Mouse (Mus musculus): ENCODE results near the gene Tmx2.
"Not testable (repeated sequence)": the region's sequence is repeated elsewhere in the genome, so short reads cannot be mapped to it uniquely, and the experiment has no call there.

The Tmx2 gene

GRCm38 (mm10) chr2:84679016-84679415 lies at the start of gene Tmx2:
Tmx2 (minus strand) TSS chr2:84679140.
- DNase-seq = no peak

DNA sequence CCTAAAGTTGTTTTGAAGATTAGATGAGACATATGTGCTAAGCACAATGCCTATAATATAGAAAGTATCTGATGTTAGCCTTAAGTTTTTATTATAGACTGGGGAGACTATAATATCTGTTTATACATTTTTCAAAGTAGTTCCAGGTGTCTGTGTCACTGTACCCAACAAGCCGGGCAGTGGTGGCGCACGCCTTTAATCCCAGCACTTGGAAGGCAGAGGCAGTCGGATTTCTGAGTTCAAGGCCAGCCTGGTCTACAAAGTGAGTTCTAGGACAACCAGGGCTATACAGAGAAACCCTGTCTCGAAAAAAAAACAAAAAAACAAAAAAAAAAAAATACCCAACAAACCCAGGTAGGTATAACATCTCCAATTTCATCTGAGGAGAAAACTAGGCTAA lies 49.3 kb upstream of the Tmx2 start:
- DNase-seq = not testable (repeated sequence)

DNA sequence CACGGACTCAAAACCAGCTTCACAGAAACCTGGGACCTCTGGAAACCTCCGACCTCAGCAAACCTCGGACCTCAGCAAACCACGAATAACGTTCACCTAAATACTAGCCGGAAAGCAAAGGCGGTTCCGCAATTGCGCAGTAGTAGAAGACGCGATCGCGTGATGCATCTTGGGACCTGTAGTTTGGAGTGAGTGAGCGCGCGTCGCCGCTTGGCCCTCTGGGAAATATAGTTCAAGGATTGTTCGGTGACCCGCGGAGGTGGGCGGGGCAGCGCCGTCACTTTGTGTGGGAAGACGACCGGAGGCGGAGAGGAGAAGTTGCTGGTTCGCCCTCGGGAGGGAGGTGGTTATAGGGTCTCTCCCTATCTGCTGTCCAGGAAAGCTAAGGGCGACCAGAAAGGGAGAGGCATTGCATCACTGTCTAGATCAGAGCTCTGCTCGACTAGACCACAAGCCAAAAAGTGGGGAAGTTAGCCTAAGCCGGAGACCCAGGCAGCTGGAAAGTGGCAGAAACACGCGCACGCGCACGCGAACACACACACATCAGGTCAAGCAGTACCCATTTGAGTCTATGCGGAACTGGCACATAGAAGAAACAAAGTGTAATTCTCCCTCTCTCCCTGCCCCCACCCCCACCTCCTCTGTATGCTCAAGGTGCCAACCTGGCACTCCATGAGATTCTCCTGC lies 48.4 kb upstream of the Tmx2 start, which contains the start of gene Clp1:
Gene Clp1 (minus strand): TSS at position 179 of the 687 bp plus-strand sequence.
- DNase-seq = peak; percentile 94 to 96

DNA sequence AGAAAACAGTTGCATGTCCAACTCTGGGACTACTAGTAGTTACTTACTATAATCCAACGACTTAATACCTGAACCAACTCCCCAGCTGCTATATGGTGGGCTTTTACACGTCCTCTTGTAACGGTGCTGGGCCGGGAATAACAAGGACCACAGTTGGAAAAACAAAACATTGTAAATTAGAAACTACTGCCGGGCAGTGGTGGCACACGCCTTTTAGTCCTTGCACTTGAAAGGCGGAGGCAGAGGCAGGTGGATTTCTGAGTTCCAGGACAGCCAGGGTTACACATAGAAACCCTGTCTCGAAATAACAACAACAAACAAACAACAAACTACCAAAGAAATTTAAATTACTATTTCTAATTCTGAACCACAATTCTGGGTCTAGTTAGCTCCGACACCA lies 47.8 kb upstream of the Tmx2 start:
- no peak for DNase-seq

DNA sequence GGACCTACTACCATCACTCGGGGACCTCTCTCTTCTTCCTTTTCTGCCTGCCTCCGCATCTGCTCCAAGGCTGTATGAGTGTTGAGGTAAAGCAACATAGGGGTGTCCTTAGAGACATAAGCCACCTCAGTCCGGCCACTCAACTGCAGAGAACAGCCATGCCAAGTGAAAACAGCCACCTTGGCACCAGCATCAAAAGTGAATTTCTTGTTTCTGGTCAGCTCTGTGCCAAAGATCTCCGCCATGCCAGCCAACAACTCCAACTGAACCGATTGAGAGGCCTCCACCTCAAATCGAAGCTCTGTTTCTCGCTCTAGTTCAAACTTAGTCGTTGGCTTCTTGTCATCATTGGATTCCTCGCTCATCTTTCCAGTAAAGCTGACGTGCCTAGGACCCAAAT lies 46.8 kb upstream of the Tmx2 start:
- DNase-seq = no peak

- no peak for DNase-seq
Observed at GRCm38 (mm10) chr2:84723856-84724255, 44.9 kb upstream of the Tmx2 start.

GRCm38 (mm10) chr2:84721182-84721581 lies 42.2 kb upstream of the Tmx2 start:
- no peak for DNase-seq

GRCm38 (mm10) chr2:84720718-84721117 lies 41.8 kb upstream of the Tmx2 start:
- no peak for DNase-seq

- no peak for DNase-seq
Observed at GRCm38 (mm10) chr2:84717357-84717756, 38.4 kb upstream of the Tmx2 start.

DNA sequence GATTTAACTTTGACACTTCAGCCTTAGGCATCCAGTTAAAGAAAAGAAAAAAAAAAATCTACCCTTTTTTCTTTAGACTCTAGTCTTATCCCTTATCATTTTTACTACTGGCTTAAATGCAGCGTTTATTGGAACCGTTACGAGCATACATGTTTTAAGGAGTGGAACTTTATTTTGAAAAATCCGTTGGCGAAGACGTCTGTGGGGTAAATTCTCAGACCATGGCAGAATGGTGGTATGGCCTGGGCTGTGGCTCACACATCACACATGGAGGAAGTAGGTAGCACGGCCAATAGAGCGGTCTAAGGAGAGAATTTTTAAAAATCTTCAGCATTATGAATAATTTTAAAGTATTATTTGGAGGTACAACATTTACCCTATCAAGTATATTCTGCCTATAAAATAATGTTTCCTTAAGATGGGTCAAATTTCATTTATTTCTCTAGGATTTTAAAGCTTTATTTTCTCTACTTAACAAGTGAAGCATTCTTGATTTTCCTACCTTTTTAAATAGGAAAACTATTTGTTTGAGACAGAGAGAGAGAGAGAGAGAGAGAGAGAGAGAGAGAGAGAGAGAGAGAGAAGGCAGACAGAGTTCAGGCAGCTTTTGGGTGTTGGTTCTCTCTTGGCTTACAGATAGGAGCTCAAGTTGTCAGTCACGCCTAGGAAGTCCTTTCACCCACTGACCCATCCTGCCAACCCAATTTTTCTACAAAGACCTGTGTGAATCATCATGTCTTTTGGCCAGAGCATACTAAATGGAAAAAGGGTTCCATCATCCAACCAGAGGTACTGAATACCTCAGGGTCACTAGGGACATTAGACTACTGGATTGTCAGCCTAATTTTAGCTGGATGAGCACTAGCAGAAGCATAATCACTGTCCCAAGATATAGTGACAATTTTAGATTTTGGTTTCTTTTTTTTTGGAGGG lies 37.7 kb upstream of the Tmx2 start:
- no peak for DNase-seq

- peak; percentile 51 to 59 for DNase-seq
Observed at GRCm38 (mm10) chr2:84715562-84716361, 36.8 kb upstream of the Tmx2 start.

- peak; percentile 98 for DNase-seq
Observed at GRCm38 (mm10) chr2:84714811-84715561, 36.0 kb upstream of the Tmx2 start, which contains the start of gene Zdhhc5. Zdhhc5 (minus strand) TSS chr2:84715180.

DNA sequence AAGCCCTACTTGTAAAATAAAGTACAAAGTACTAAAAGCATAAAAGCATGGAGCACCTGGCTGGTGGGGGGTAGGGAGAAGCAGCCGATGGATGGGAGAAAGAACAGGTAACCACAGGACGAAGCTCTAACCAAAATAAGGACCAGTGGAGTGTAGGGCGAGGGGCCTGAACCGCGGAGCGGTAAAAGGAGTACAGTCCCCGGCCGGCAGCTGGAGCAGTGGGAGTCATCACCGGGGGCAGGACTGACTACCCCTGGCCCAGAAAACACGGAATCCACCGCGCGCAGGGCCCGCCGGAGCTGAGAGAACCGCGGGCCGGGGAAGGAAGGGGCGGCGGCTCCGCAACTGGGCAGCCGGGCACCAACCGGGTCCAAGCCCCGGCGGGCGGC lies 35.5 kb upstream of the Tmx2 start:
- no peak for DNase-seq

- no peak for DNase-seq
Observed at GRCm38 (mm10) chr2:84711898-84712297, 33.0 kb upstream of the Tmx2 start.

DNA sequence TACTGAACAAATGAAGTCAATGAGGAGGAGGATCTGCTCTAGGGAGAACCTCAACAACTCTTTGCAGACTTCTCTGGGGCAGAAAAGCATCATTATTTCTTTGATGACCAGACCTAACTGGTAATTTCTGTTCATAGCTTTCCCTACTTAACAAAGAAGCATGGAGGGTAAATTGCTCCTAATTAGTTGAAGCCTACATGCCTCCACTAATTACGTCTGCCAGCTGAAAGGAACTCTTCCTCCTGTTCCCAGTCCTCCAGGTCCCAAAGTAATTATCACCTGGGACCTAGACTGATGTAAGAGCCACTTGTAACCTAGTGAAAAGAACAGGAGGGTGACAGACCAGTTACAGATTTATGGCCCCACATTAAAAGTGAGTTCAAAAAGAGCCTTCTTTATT lies 28.6 kb upstream of the Tmx2 start:
- no peak for DNase-seq

GRCm38 (mm10) chr2:84705295-84705694 lies 26.4 kb upstream of the Tmx2 start:
- no peak for DNase-seq

DNA sequence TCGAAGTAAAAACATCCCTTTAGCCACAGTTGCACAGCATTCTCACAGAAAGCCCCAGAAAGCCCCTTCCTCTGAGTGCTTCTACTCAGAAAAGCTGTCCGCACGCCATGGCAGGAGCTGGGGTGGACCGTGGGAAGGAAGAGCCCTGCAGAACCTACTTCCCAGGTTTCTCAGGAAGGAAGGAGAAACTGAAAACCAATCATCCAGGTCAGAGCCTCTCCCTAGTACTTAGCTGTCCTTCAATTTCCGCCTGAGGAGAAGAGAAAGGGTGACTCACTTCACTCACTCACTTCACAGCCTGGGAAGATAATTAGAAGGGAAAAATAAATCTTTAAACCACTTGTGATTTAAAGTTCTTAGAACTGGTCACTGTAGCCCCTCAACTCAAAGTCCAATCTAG lies 25.4 kb upstream of the Tmx2 start:
- no peak for DNase-seq

- no peak for DNase-seq
Observed at GRCm38 (mm10) chr2:84703497-84703896, 24.6 kb upstream of the Tmx2 start.

DNA sequence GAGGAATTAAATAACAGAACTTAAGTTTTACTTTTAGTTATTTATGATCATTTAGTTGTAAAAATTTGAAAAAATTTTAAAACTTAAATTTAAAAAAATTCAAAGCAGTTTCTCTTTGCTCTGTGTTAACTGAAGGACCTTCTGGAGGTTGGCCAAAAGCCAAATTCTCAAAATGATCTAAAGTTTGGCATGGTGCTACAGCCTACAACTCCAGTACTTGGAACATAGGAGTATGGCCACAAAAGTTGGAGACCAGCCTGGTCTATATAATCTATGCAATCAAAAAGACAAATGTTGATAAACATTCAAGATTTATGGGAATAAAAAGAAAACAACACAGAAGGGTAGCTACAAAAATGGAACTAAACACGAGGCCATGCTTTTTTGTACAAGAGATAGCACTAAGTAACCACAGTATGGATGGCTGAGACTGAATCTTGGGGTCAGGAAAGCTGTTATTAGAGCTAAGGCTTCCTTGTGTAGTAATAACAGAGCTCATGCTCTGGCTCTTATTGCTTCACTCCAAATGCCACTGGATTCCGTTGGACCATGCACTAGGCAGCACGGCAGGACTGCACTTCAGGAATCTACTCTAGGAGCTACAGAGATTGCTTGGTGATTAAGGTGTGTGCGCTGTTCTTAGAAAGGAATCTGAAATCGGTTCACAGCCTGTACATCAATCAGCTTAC lies 16.2 kb upstream of the Tmx2 start:
- DNase-seq = no peak

DNA sequence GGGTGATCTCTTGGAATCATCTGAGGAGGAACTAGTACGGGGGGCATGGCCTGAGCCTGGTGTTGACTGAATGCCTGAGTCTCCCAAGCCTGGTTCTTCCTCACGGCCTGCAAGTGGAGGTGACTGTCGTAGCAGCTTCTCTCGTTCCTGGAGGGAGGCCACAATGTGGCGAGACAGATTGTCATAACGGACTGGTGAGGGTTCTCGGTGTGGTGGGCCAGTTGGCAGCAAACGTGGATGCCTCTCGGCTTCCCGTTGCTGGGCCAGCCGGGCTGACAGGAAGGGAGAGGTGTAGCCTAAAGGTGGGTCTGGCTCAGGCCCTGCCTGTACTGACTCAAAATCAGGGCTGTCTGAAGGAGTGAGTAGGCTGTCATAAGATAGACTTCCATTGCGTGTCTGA lies 11.1 kb upstream of the Tmx2 start:
- DNase-seq = no peak

GRCm38 (mm10) chr2:84688080-84688844 lies 9.3 kb upstream of the Tmx2 start:
- no peak for DNase-seq
